Mouse (Mus musculus): Measurements from ENCODE around the gene Rgs3.
A peak's percentile ranks its signal among the peaks of the same experiment; 100 is the strongest.

Gene Rgs3

GRCm38 (mm10) chr4:62551966-62552365 lies 7.7 kb upstream of the Rgs3 start:
- DNase-seq (ENCODE audit: low spot score in 2 of 2) = no peak

- DNase-seq (ENCODE audit: low spot score in 2 of 2) = no peak
Observed at GRCm38 (mm10) chr4:62557436-62557835, 2.2 kb upstream of the Rgs3 start.

- peak; percentile 78 to 82 for DNase-seq (ENCODE audit: low spot score in 2 of 2)
Observed at GRCm38 (mm10) chr4:62560963-62561629, 1.4 kb downstream of the Rgs3 start.

- DNase-seq (ENCODE audit: low spot score in 2 of 2) = no peak
Observed at GRCm38 (mm10) chr4:62561630-62562001, 2.0 kb downstream of the Rgs3 start.

- DNase-seq (ENCODE audit: low spot score in 2 of 2) = peak; percentile 38 to 44
Observed at GRCm38 (mm10) chr4:62562006-62562405, 2.4 kb downstream of the Rgs3 start.

- no peak for DNase-seq (ENCODE audit: low spot score in 2 of 2)
Observed at GRCm38 (mm10) chr4:62566530-62566929, 6.9 kb downstream of the Rgs3 start.

- DNase-seq (ENCODE audit: low spot score in 2 of 2) = no peak
Observed at GRCm38 (mm10) chr4:62567696-62568095, 8.0 kb downstream of the Rgs3 start.

GRCm38 (mm10) chr4:62568359-62568758 lies 8.7 kb downstream of the Rgs3 start:
- no peak for DNase-seq (ENCODE audit: low spot score in 2 of 2)

GRCm38 (mm10) chr4:62569603-62570002 lies 10.0 kb downstream of the Rgs3 start:
- no peak for DNase-seq (ENCODE audit: low spot score in 2 of 2)

- DNase-seq (ENCODE audit: low spot score in 2 of 2) = no peak
Observed at GRCm38 (mm10) chr4:62570029-62570428, 10.4 kb downstream of the Rgs3 start.

- no peak for DNase-seq (ENCODE audit: low spot score in 2 of 2)
Observed at GRCm38 (mm10) chr4:62582365-62583264, 23.0 kb downstream of the Rgs3 start.

GRCm38 (mm10) chr4:62583265-62584092 lies 23.8 kb downstream of the Rgs3 start:
- peak in 1 of 2 experiments; percentile 35 for DNase-seq (ENCODE audit: low spot score in 2 of 2)

GRCm38 (mm10) chr4:62587067-62587466 lies 27.4 kb downstream of the Rgs3 start:
- no peak for DNase-seq (ENCODE audit: low spot score in 2 of 2)

- no peak for DNase-seq (ENCODE audit: low spot score in 2 of 2)
Observed at GRCm38 (mm10) chr4:62590878-62591277, 31.2 kb downstream of the Rgs3 start.

GRCm38 (mm10) chr4:62591326-62591725 lies 31.7 kb downstream of the Rgs3 start:
- peak in 1 of 2 experiments; percentile 13 for DNase-seq (ENCODE audit: low spot score in 2 of 2)

GRCm38 (mm10) chr4:62593546-62594240 lies 34.0 kb downstream of the Rgs3 start:
- peak; percentile 60 to 72 for DNase-seq (ENCODE audit: low spot score in 2 of 2)

- no peak for DNase-seq (ENCODE audit: low spot score in 2 of 2)
Observed at GRCm38 (mm10) chr4:62594442-62594841, 34.8 kb downstream of the Rgs3 start.

- no peak for DNase-seq (ENCODE audit: low spot score in 2 of 2)
Observed at GRCm38 (mm10) chr4:62596051-62596450, 36.4 kb downstream of the Rgs3 start.

- no peak for DNase-seq (ENCODE audit: low spot score in 2 of 2)
Observed at GRCm38 (mm10) chr4:62600549-62600948, 40.9 kb downstream of the Rgs3 start.

GRCm38 (mm10) chr4:62603607-62604006 lies 44.0 kb downstream of the Rgs3 start:
- DNase-seq (ENCODE audit: low spot score in 2 of 2) = no peak

- DNase-seq (ENCODE audit: low spot score in 2 of 2) = no peak
Observed at GRCm38 (mm10) chr4:62604094-62604493, 44.4 kb downstream of the Rgs3 start.

All from natural killer cell, adult 2 months (primary cell).